ENCODE assay signal across 30 mouse cellular contexts in genomic region chr10:96202871-96203270, GRCm38 (mm10).
DNase-seq lines count a peak whose midpoint lies in the region; ATAC-seq and TF ChIP-seq lines count a peak whose summit lies in the region.
"Had no signal": no experiment of that assay in that cellular context is flagged by ENCODE, and none has a peak within 500 bp of the region (broad histone marks: within the 10 kb centered on the region; RNA-seq: fewer than 3 reads in every experiment).

No protein-coding gene starts in this region.

- H3K9me3 ChIP-seq in liver, postnatal 0 days (ENCODE audit: low read length) = no peaks in the 10 kb centered on the region
- 0 out of 2 replicates have a peak, but pooled peaks cover 3% of the 10 kb centered on the region for H3K9me3 ChIP-seq in liver, embryonic 12.5 days (replicated peaks)
- H3K9me3 ChIP-seq: embryonic facial prominence, embryonic 13.5 days; embryonic facial prominence, embryonic 15.5 days; forebrain, embryonic 10.5 days; forebrain, embryonic 12.5 days had no signal

- H3K9ac ChIP-seq in liver, postnatal 0 days (replicated peaks) = no peak overlapping the region
- no peak overlapping the region for H3K9ac ChIP-seq in liver, embryonic 12.5 days
- H3K9ac ChIP-seq: embryonic facial prominence, embryonic 13.5 days; embryonic facial prominence, embryonic 15.5 days; forebrain, embryonic 12.5 days had no signal

- H3K27me3 ChIP-seq in liver, postnatal 0 days (ENCODE audit: insufficient read depth, low read length) = no peaks in the 10 kb centered on the region
- no peaks in the 10 kb centered on the region for H3K27me3 ChIP-seq in liver, embryonic 12.5 days (replicated peaks)
- H3K27me3 ChIP-seq: CH12.LX; embryonic facial prominence, embryonic 13.5 days; embryonic facial prominence, embryonic 15.5 days; forebrain, embryonic 12.5 days had no signal

- no peaks in the 10 kb centered on the region for H3K36me3 ChIP-seq in liver, postnatal 0 days (replicated peaks; ENCODE audit: insufficient read depth, low read length)
- H3K36me3 ChIP-seq in liver, embryonic 12.5 days = no peaks in the 10 kb centered on the region
- H3K36me3 ChIP-seq: embryonic facial prominence, embryonic 13.5 days; embryonic facial prominence, embryonic 15.5 days; forebrain, embryonic 10.5 days; forebrain, embryonic 12.5 days; G1E had no signal

- 0 out of 2 replicates have a peak, but pooled peaks have one; percentile 45 for ATAC-seq in liver, postnatal 0 days
- no peak for ATAC-seq in liver, embryonic 12.5 days
- ATAC-seq: activated CD4-positive, CD25-positive, alpha-beta regulatory T cell, adult 4 months; CD4-positive, CD25-positive, alpha-beta regulatory T cell, adult 4 months; forebrain, embryonic 14.5 days; Patski had no signal

- TF ChIP-seq EP300 in liver, postnatal 0 days (IDR thresholded peaks at IDR 0.05; ENCODE audit: low read depth) = no peak

- intact Hi-C loops in heart, postnatal 36 days (cut with DNase I) = no loop called here

- TF ChIP-seq CTCF in liver, postnatal 0 days (IDR thresholded peaks at IDR 0.05; ENCODE audit: low read depth) = no peak
- no peak for TF ChIP-seq CTCF in lung, adult 2 months (IDR thresholded peaks at IDR 0.05; ENCODE audit: insufficient read depth, low read length)

- peak; percentile 68 for DNase-seq in heart, adult 11 months
- DNase-seq in heart, postnatal 36 days = no peak
- DNase-seq in liver, postnatal 0 days = no peak
- DNase-seq in lung, postnatal 14 days = peak; percentile 27
- DNase-seq in lung, adult 2 months = no peak
- DNase-seq in adipocyte (ENCODE audit: low spot score) = peak; percentile 72
- DNase-seq in ovary, postnatal 36 days (ENCODE audit: low spot score) = no peak
- DNase-seq: adrenal gland, adult 2 months; adrenal gland, postnatal 10 days; adrenal gland, postnatal 25 days; B cell, adult 2 months; cerebellum, adult 11 months; cerebellum, adult 18-20 months; cerebellum, adult 8-10 months; cerebellum, adult 9-11 months; cerebellum, postnatal 14 days; cerebellum, postnatal 36 days; embryo, embryonic 11 days had no signal

- H3K4me2 ChIP-seq in liver, postnatal 0 days (ENCODE audit: low read depth, low read length) = no peak overlapping the region
- no peak overlapping the region for H3K4me2 ChIP-seq in liver, embryonic 12.5 days
- H3K4me2 ChIP-seq: embryonic facial prominence, embryonic 13.5 days; embryonic facial prominence, embryonic 15.5 days; forebrain, embryonic 12.5 days had no signal

- H3K4me3 ChIP-seq in liver, postnatal 0 days (ENCODE audit: low read depth, low read length) = no peak overlapping the region
- H3K4me3 ChIP-seq in liver, embryonic 12.5 days = no peak overlapping the region
- H3K4me3 ChIP-seq in lung, adult 2 months (replicated peaks; ENCODE audit: extremely low read depth, low read depth, low read length) = no peak overlapping the region
- H3K4me3 ChIP-seq: embryonic facial prominence, embryonic 13.5 days; embryonic facial prominence, embryonic 15.5 days; erythroblast, embryonic 14.5 days; forebrain, embryonic 10.5 days; forebrain, embryonic 12.5 days had no signal

- no peak overlapping the region for H3K27ac ChIP-seq in liver, postnatal 0 days (ENCODE audit: low read depth)
- no peak overlapping the region for H3K27ac ChIP-seq in liver, embryonic 12.5 days
- H3K27ac ChIP-seq: embryonic facial prominence, embryonic 13.5 days; embryonic facial prominence, embryonic 15.5 days; forebrain, embryonic 10.5 days; forebrain, embryonic 12.5 days had no signal

- peaks cover 5% of the 10 kb centered on the region; the same call in 1 of the 2 replicates for H3K4me1 ChIP-seq in liver, postnatal 0 days (ENCODE audit: insufficient read depth)
- H3K4me1 ChIP-seq in liver, embryonic 12.5 days = peaks cover 55% of the 10 kb centered on the region
- peaks cover 6% of the 10 kb centered on the region; the same call in 1 of the 2 replicates for H3K4me1 ChIP-seq in lung, adult 2 months (ENCODE audit: control insufficient read depth, insufficient read depth, low read length)
- H3K4me1 ChIP-seq: forebrain, embryonic 10.5 days; forebrain, embryonic 12.5 days had no signal

- no peak for TF ChIP-seq POLR2A in lung, adult 2 months (IDR thresholded peaks at IDR 0.05; ENCODE audit: borderline replicate concordance, extremely low read depth, low read depth, low read length)

Comparison
In these comparisons a context has a peak if more than half of its experiments do, and no peak if none do; other contexts are left out.
1. DNase-seq: peak in heart, adult 11 months (single experiment), lung, postnatal 14 days (single experiment) and adipocyte (single experiment); none in heart, postnatal 36 days (0 of 2), liver, postnatal 0 days (single experiment), lung, adult 2 months (single experiment) and ovary, postnatal 36 days (single experiment).